Mouse (Mus musculus): ENCODE data around the gene Prodh2. TPM values are rescaled to one million over a fixed set of nuclear protein-coding genes. Genes with fewer than 3 reads are reported as not detected.

The Prodh2 gene
- polyA plus RNA-seq, 1 experiment from 2014 or later, result not detected

DNA sequence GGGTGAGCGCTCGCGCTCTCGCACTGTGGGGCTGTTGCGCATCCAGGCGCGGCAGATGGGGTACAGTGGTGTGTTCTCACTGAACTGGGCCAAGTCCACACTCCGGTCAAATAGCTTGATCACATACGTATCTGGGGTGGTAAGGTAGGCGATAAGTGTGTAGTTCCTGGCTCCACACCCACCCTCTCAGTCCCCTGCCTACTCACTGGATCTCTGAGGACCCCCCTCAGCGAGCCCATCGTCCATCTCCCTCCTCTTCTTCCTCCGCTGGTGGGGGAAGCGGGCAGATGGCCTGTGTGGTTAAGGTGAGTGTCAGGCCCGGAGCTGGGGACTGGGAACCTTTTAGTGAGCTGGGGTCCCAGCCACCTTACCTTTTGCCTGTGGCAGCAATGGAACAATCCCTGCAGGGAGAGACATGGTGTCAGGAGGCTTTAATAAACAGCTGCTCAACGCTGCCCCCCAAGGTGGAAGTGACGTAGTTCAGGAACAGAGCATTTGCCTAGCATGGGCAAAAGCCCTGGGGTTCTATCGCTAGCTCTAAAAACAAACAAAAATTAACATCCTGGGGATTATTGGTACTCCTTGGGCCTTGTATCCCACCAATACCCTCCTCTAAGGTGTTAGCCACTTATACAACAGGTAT, 63.6 kb downstream of the Prodh2 start:
- Histone ChIP-seq H3K4me1 (ENCODE audit: insufficient read depth, low read depth, low read length) (peaks cover 24% of the 10 kb centered on the region; the same call in 1 of the 2 replicates), H3K9me3 (ENCODE audit: low read length) (no peaks in the 10 kb centered on the region), H3K36me3 (ENCODE audit: insufficient read depth, low read length) (peaks cover 14% of the 10 kb centered on the region; the same call in 1 of the 2 replicates), H3K4me3 (ENCODE audit: low read depth, low read length) (no peak overlapping the region), H3K9ac (replicated peaks; ENCODE audit: low read depth) (no peak overlapping the region), H3K27ac (ENCODE audit: low read length) (no peak overlapping the region), H3K4me2 (replicated peaks; ENCODE audit: low read depth, low read length) (no peak overlapping the region), H3K27me3 (replicated peaks; ENCODE audit: insufficient read depth, low read length) (no peaks in the 10 kb centered on the region)
- no peak for ATAC-seq
- TF ChIP-seq CTCF (IDR thresholded peaks at IDR 0.05) (peak; percentile 39), EP300 (IDR thresholded peaks at IDR 0.05) (no peak)
- 93% methylated on average over 17 of the region's 18 CpGs for WGBS
- peak; percentile 21 for DNase-seq (ENCODE audit: low spot score)

DNA sequence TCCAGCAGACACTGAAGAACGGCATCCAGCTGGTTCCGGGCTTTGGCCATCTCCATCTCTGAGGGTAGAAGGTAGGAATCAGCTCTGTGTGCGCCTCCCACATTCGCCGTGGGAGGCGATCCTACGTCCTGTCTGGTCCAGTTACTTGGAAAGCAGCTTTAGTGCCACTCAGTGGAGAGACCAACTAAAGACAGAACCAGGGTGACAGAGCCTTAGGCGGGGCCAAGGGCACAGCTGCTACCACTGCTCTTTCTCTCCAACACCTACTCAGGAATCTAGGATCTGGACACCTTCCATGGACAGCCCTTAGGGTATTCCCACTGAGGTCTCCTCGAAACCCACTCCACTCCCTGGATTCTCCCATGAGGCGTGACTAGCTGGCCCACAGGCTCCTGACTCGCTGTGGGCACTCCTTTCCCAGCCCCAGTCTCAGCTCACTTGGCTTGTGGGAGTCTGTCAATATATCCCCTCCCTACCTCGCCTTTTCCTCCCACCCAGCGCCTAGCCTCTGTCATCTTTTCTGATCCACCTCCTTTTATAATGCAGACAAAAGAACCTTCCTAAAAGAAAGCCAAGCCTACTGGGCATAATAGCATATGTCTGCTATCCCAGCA, 64.6 kb downstream of the Prodh2 start:
- no peak overlapping the region for H3K4me2 ChIP-seq (replicated peaks; ENCODE audit: low read depth, low read length)
- peaks cover 14% of the 10 kb centered on the region; the same call in 1 of the 2 replicates for H3K36me3 ChIP-seq (ENCODE audit: insufficient read depth, low read length)
- no peaks in the 10 kb centered on the region for H3K27me3 ChIP-seq (replicated peaks; ENCODE audit: insufficient read depth, low read length)
- H3K4me1 ChIP-seq (ENCODE audit: insufficient read depth, low read depth, low read length), result peaks cover 19% of the 10 kb centered on the region; the same call in 1 of the 2 replicates
- ATAC-seq (no peak), DNase-seq (ENCODE audit: low spot score) (no peak)
- H3K9ac ChIP-seq (replicated peaks; ENCODE audit: low read depth), result no peak overlapping the region
- 89% methylated on average over 13 of the region's 13 CpGs for WGBS
- TF ChIP-seq EP300 (IDR thresholded peaks at IDR 0.05) (no peak), CTCF (IDR thresholded peaks at IDR 0.05) (no peak)
- no peak overlapping the region for H3K27ac ChIP-seq (ENCODE audit: low read length)
- H3K4me3 ChIP-seq (ENCODE audit: low read depth, low read length), result no peak overlapping the region
- no peaks in the 10 kb centered on the region for H3K9me3 ChIP-seq (ENCODE audit: low read length)

DNA sequence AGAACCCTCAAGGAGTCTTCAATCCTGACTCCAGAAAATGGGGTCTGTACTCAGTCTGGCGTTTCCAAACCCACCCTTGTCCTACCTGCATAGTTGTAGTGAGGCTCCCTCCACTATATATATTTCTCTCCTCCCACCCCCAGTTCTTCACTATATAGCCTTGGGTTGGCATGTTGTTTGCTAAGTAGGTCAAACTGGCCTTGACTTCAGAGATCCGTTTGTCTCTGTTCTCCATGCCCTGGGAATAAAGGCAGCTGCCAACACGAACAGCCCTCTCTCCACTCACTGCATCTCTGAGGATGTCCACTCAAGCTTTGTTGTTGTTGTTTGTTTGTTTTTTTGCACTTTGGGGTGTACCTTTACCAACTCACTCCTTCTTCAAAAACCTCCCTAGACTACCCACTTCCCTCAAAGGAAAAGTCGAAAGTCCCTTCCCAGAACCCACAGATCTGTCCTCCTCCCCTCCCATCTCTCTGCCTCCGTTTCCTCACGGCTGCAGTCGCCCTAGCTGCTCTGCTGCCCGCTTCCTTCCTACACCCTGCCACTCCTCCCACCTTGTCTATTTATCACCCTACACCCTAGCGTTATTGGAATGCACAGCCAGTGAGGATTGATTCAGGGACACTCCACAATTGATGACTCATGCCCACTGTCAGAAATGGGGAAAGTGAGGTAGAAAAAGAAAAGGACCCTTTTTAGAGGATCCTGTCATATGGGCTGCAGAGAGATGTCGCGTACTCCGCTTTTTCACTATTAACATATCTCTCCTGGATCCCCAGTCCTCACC, 65.4 kb downstream of the Prodh2 start:
- peak; percentile 31 for DNase-seq (ENCODE audit: low spot score)
- H3K9ac ChIP-seq (replicated peaks; ENCODE audit: low read depth), result peak overlapping the region; percentile 55
- H3K36me3 ChIP-seq (ENCODE audit: insufficient read depth, low read length), result peaks cover 14% of the 10 kb centered on the region; the same call in 1 of the 2 replicates
- H3K9me3 ChIP-seq (ENCODE audit: low read length), result no peaks in the 10 kb centered on the region
- TF ChIP-seq EP300 (IDR thresholded peaks at IDR 0.05), result no peak
- no peak for TF ChIP-seq CTCF (IDR thresholded peaks at IDR 0.05)
- 9% methylated on average over 12 of the region's 12 CpGs for WGBS
- no peak for ATAC-seq
- peak overlapping the region; percentile 64 for H3K4me2 ChIP-seq (replicated peaks; ENCODE audit: low read depth, low read length)
- peak overlapping the region; percentile 57 for H3K27ac ChIP-seq (ENCODE audit: low read length)
- H3K4me1 ChIP-seq (ENCODE audit: insufficient read depth, low read depth, low read length), result peaks cover 12% of the 10 kb centered on the region; the same call in 1 of the 2 replicates
- no peaks in the 10 kb centered on the region for H3K27me3 ChIP-seq (replicated peaks; ENCODE audit: insufficient read depth, low read length)
- peak overlapping the region; percentile 49 for H3K4me3 ChIP-seq (ENCODE audit: low read depth, low read length)

DNA sequence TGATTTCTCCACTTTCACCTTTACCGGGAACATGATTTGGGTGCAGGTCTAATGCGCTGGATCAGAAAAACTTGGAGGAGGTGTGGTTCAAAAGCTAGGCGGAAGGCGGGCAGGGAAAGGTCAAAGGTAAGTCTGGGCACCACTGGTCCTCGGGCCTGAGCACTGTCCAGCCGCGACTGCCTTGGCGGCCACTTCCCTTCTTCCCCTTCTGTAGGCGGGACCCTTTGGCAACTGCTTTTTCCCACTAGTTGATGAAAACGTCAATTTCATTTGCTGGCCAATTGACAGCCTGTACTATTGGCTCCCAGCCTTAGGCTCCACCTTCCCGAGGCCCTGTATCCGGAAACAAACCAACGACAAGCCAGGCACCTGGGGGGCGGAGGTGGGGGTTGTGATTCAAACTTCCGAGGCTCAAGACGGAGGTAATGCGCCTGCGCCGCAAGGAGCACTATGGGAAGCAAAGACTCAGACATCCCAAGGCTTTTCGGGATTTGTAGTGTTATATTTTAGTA, 66.1 kb downstream of the Prodh2 start, which contains the start of gene Lin37:
Gene Lin37 (minus strand): TSS at position 396 of the 512 bp plus-strand sequence.
- Histone ChIP-seq H3K4me2 (replicated peaks; ENCODE audit: low read depth, low read length) (peak within 1 kb of the TSS; percentile 64), H3K4me1 (ENCODE audit: insufficient read depth, low read depth, low read length) (peaks cover 12% of the 10 kb centered on the region; the same call in 1 of the 2 replicates), H3K9me3 (ENCODE audit: low read length) (no peaks in the 10 kb centered on the region), H3K27ac (ENCODE audit: low read length) (peak within 1 kb of the TSS; percentile 57), H3K9ac (replicated peaks; ENCODE audit: low read depth) (peak within 1 kb of the TSS; percentile 55), H3K27me3 (replicated peaks; ENCODE audit: insufficient read depth, low read length) (no peaks in the 10 kb centered on the region), H3K4me3 (ENCODE audit: low read depth, low read length) (peak within 1 kb of the TSS; percentile 49), H3K36me3 (ENCODE audit: insufficient read depth, low read length) (peaks cover 14% of the 10 kb centered on the region; the same call in 1 of the 2 replicates)
- 1% methylated on average over 20 of the region's 20 CpGs for WGBS
- DNase-seq (ENCODE audit: low spot score), result peak; percentile 99
- TF ChIP-seq CTCF (IDR thresholded peaks at IDR 0.05) (no peak), EP300 (IDR thresholded peaks at IDR 0.05) (no peak)
- ATAC-seq, result peak; percentile 89

DNA sequence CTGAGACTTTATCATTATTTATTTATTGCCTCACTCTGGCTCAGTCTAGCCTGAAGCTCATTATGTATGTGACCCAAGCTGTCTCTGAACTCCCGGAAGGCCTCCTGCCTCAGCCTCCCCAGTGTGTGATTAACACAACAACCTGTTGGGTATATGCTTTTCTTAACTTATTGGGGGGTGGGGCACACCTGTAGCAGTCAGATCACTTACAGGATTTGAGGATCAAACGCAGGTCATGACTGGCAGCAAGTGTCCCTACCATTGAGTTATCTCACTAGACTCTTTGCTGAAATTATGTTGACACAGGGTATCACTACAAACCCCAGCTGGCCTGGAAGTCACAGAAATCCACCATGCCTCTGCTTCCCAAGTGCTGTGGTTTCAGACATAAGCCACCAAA, 66.9 kb downstream of the Prodh2 start:
- no peak overlapping the region for H3K9ac ChIP-seq (replicated peaks; ENCODE audit: low read depth)
- H3K4me1 ChIP-seq (ENCODE audit: insufficient read depth, low read depth, low read length), result peaks cover 12% of the 10 kb centered on the region; the same call in 1 of the 2 replicates
- no peak overlapping the region for H3K4me3 ChIP-seq (ENCODE audit: low read depth, low read length)
- H3K4me2 ChIP-seq (replicated peaks; ENCODE audit: low read depth, low read length), result no peak overlapping the region; the same call in 1 of the 2 replicates
- no peaks in the 10 kb centered on the region for H3K27me3 ChIP-seq (replicated peaks; ENCODE audit: insufficient read depth, low read length)
- ATAC-seq, result no peak
- DNase-seq (ENCODE audit: low spot score), result peak; percentile 15
- peaks cover 15% of the 10 kb centered on the region for H3K36me3 ChIP-seq (ENCODE audit: insufficient read depth, low read length)
- H3K27ac ChIP-seq (ENCODE audit: low read length), result no peak overlapping the region
- TF ChIP-seq EP300 (IDR thresholded peaks at IDR 0.05) (no peak), CTCF (IDR thresholded peaks at IDR 0.05) (no peak)
- WGBS, result 61% methylated on average over 2 of the region's 2 CpGs
- no peaks in the 10 kb centered on the region for H3K9me3 ChIP-seq (ENCODE audit: low read length)
